Mouse (Mus musculus) spleen, adult 2 months (tissue): ENCODE measurements at regions not wholly inside any gene's neighbourhood (a gene's known extent, or its start where the extent isn't known, plus 50 kb on each side); places are given as distances from the start of the nearest gene placed in this dataset.

Experiments used
- CTCF ChIP-seq: fragments of 200-500 bp; IDR thresholded peaks from 2 replicates; pipeline ENCODE4 v1.5.1; 2011; ENCODE audit warnings: mild to moderate bottlenecking, inconsistent platforms; ENCODE audit not compliant: insufficient read depth, insufficient read length, insufficient replicate concordance; ENCODE audit errors: extremely low read depth
- POLR2A ChIP-seq: fragments of 200-500 bp; IDR thresholded peaks from 2 replicates; pipeline ENCODE4 v1.6.1; 2011; ENCODE audit warnings: low read depth, low read length, inconsistent platforms

DNA sequence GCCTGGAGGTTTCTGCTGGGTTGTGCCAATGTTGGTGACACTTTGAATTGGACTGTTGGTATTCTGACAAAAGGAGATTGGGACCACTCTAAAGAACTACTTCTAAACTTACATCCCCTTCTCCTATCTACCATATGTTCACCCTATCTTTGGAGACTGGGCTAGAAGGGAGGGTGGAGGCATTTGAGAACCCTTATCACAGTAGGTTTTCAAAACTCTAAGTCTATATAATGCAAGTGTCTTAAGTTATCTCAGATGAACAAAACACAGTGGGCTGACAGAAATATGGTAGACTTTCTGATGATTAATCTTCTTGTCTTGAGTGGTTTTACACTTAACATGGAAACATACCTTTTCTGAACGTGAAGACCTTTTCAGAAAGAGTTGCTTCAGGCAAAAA, 486.9 kb downstream of the Adgrl2 start:
- TF ChIP-seq POLR2A: no peak
- no peak for TF ChIP-seq CTCF
